Mouse (Mus musculus) cerebellum, adult 2 months (tissue): ENCODE data around the gene Ldhc.

ENCODE experiments used
- CTCF ChIP-seq: fragments of 200-500 bp; IDR thresholded peaks from 2 replicates; pipeline ENCODE4 v1.5.1; 2011; ENCODE audit warnings: low read depth, mild to moderate bottlenecking, control low read depth, low read length, moderate library complexity, borderline replicate concordance; ENCODE audit not compliant: insufficient read depth
- POLR2A ChIP-seq: fragments of 200-500 bp; IDR thresholded peaks from 2 replicates; pipeline ENCODE4 v1.6.1; 2011; ENCODE audit warnings: low read length, control low read depth, borderline replicate concordance; ENCODE audit not compliant: insufficient read depth

DNA sequence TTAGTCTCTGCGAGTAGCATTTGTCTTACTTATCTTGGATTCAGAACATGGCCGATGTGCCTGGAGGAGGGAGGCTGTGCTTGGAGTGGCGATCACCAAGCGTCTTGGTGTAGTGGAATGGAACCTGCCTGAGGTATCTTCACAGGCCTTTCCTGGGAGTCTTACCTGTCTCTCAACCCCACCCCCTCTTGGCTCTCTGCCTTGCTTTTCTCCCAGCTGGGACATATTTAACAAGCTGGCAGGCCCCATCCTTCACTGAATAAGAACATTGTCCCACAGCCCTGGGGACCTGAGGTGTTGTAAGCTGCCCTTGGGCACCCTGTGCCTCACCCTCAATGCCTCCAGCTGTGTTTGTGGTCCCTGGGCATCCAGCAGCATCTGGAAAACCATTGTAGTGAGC, 17.4 kb upstream of the Ldhc start:
- TF ChIP-seq POLR2A (no peak), CTCF (no peak)
